Mouse (Mus musculus) frontal cortex, adult 2 months (tissue): ENCODE data around the gene Cep135. TPM values are rescaled to one million over a fixed set of nuclear protein-coding genes. Genes with fewer than 3 reads are reported as not detected.

Experiments used
- DNase-seq, 2 experiments: peaks; one replicate each; pipeline ENCODE4 v3.0.0; 2022; ENCODE audit warnings: low spot score in 1 of 2; ENCODE audit errors: extremely low spot score in 1 of 2
- polyA plus RNA-seq: library from polyadenylated mRNA; depleted of rRNA; stranded (reverse); fragments of >200 nt; gene quantifications from 2 replicates; pipeline ENCODE4 v1.2.3, GENCODE M21; 2012; rRNA removed

Cep135 gene
- polyA plus RNA-seq, 1 experiment = 8.0 TPM

DNA sequence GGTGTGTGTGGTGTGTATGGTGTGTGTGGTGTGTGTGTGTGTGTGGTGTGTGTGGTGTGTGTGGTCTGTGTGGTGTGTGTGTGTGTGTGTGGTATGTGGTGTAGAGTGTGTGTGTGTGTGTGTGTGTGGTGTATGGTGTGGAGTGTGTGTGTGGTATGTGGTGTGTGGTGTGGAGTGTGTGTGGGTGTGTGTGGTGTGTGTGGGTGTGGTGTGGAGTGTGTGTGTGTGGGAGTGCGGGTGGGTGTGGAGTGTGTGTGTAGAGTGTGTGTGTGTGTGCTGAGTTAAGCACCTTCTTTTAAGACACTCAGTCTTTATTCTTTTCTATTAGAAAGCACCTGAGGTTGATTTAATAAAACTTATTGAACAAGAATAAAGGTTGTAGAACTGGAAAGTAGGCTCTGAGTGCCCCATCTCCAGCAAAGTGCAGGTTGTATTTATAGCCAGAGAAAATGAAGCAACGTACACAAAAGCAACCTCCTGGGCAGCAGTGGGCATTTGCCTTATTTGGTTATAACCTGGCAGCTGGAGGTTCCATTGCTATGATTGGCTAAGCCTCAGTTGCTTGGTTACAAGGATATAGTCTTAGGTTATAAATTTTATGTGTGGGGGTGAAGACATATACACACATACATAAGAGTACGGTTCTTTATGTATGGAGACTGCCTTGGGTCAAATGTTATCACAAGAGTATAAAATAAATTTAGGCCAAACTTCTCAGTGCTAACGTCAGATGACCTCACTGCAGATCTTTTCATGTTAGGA is 93.6 kb downstream of the Cep135 start:
- DNase-seq = no peak

- no peak for DNase-seq
Measured at GRCm38 (mm10) chr5:76683455-76683854, 95.0 kb downstream of the Cep135 start.

- no peak for DNase-seq
Measured at GRCm38 (mm10) chr5:76684658-76685605, 96.4 kb downstream of the Cep135 start.

GRCm38 (mm10) chr5:76687961-76688600 is 99.6 kb downstream of the Cep135 start:
- DNase-seq = no peak

GRCm38 (mm10) chr5:76688643-76689042 is 100.1 kb downstream of the Cep135 start:
- no peak for DNase-seq

DNA sequence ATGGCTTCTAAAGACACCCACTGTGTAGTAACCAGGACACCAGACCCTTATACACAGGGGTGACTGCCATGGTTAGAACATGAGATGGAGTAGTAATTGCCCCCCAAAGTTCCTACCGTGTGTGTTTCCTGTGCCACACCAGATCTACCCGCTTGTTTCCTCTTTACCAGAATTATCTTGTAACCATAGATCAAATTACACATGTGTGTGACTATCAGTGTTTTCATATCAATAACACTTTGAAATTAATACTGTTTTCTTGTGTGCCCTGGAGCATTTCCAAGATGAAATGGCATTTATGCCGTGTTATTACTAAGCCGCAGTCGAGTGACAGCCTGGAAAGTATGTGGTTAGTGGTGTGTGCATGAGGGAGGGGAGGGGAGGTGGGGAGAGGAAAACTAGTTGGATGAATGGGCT is 101.7 kb downstream of the Cep135 start:
- no peak for DNase-seq

DNA sequence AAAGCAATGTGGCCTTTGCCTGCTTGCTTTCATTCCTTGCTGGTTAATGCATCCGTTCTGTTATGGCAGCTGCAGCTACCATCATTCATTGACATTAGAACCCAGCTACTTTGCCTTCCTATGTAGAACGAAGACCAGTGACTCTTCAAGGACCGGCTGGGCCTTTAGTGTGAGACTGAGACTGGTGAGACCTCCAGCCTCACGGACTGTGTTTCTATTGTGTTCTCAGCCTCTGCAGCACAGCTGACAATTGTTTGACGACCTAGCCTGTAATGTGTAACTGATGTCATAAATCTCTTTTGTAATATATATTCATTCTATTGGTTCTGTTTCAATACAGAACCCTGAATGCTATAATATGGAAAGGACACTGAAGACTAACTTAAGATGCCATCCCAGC is 102.8 kb downstream of the Cep135 start:
- no peak for DNase-seq

GRCm38 (mm10) chr5:76691706-76692424 is 103.4 kb downstream of the Cep135 start:
- no peak for DNase-seq

Other genes starting within 250 kb of the Cep135 start
- 0.18 TPM in 1 of 2 replicates, not detected in the other for gene Nmu, start 224.9 kb upstream of the Cep135 start, polyA plus RNA-seq
- not detected in 2 replicates for gene Gm7271, start 104.7 kb upstream of the Cep135 start, polyA plus RNA-seq
- gene Exoc1, start 59.4 kb upstream of the Cep135 start, polyA plus RNA-seq = 92.8 and 114 TPM in 2 replicates
- 33.1 and 38.0 TPM in 2 replicates for gene C530008M17Rik, start 67.8 kb downstream of the Cep135 start, polyA plus RNA-seq